Mouse (Mus musculus) kidney, embryonic 14.5 days (tissue): ENCODE results near the gene Cacna1c. TPM values are rescaled to one million over a fixed set of nuclear protein-coding genes. Genes with fewer than 3 reads are reported as not detected.

Experiments
- ATAC-seq: fragments of 200-750 bp; cut with Nextera tagmentation; 2 replicates; pipeline ENCODE4 v1.8.0; 2017; ENCODE audit warnings: moderate number of reproducible peaks, mild to moderate bottlenecking, moderate TSS enrichment, moderate library complexity; ENCODE audit not compliant: low FRiP score, low TSS enrichment
- H3K27ac ChIP-seq: fragments of 300-500 bp; sonication (generic); 2 replicates; pipeline ENCODE4 v1.5.1; 2014; ENCODE audit warnings: low read depth, mild to moderate bottlenecking, low read length, moderate library complexity, mixed read lengths
- H3K27me3 ChIP-seq: fragments of 300-500 bp; sonication (generic); 2 replicates; pipeline ENCODE4 v1.6.1; 2014; ENCODE audit warnings: mild to moderate bottlenecking, low read length; ENCODE audit not compliant: control insufficient read depth, insufficient read depth
- H3K36me3 ChIP-seq: fragments of 300-500 bp; sonication (generic); 2 replicates; pipeline ENCODE4 v1.6.1; 2014; ENCODE audit warnings: low read length, mixed read lengths; ENCODE audit not compliant: control insufficient read depth, insufficient read depth
- H3K4me1 ChIP-seq: fragments of 300-500 bp; sonication (generic); 2 replicates; pipeline ENCODE4 v1.6.1; 2014; ENCODE audit warnings: low read length, mixed read lengths; ENCODE audit not compliant: control insufficient read depth, insufficient read depth
- H3K4me2 ChIP-seq: fragments of 300-500 bp; sonication (generic); replicated peaks from 2 replicates; pipeline ENCODE4 v1.6.1; 2014; ENCODE audit warnings: low read depth, mild to moderate bottlenecking, low read length
- H3K4me3 ChIP-seq: fragments of 300-500 bp; sonication (generic); 2 replicates; pipeline ENCODE4 v1.5.1; 2014; ENCODE audit warnings: mild to moderate bottlenecking, low read length
- H3K9ac ChIP-seq: fragments of 300-500 bp; sonication (generic); 2 replicates; pipeline ENCODE4 v1.6.1; 2014; ENCODE audit warnings: low read depth, mild to moderate bottlenecking, low read length, moderate library complexity
- H3K9me3 ChIP-seq: fragments of 300-500 bp; sonication (generic); 2 replicates; pipeline ENCODE4 v1.6.1; 2016; ENCODE audit warnings: low read length; ENCODE audit not compliant: control insufficient read depth
- WGBS: fragments of 180-500 bp; shearing (Covaris S2); extraction: QIAGEN DNeasy Blood & Tissue Kit; methylation state at CpG from one replicate; pipeline ENCODE4 v1.1.7; 2014; 5-methylcytosine and 5-hydroxymethylcytosine counted together
- polyA plus RNA-seq: library from polyadenylated mRNA; unstranded; fragments of >200 nt; fragmentation: Nextera tagmentation; extraction: Ambion mirVana; gene quantifications from 2 replicates; pipeline ENCODE4 v1.2.1, GENCODE M21; 2014

The Cacna1c gene
- polyA plus RNA-seq, 1 experiment from 2014 or later = 3.3 TPM

GRCm38 (mm10) chr6:119082662-119083061 lies 113.6 kb downstream of the Cacna1c start:
- Histone ChIP-seq H3K9me3 (no peaks in the 10 kb centered on the region), H3K4me3 (no peak overlapping the region), H3K36me3 (no peaks in the 10 kb centered on the region), H3K4me1 (0 out of 2 replicates have a peak, but pooled peaks cover 3% of the 10 kb centered on the region), H3K9ac (no peak overlapping the region), H3K27me3 (no peaks in the 10 kb centered on the region), H3K4me2 (no peak overlapping the region), H3K27ac (no peak overlapping the region)
- ATAC-seq = no peak
- 86% methylated on average over 8 of the region's 8 CpGs for WGBS

- 93% methylated on average over 12 of the region's 12 CpGs for WGBS
- 0 out of 2 replicates have a peak, but pooled peaks cover 3% of the 10 kb centered on the region for H3K4me1 ChIP-seq
- H3K4me3 ChIP-seq = no peak overlapping the region
- H3K36me3 ChIP-seq = no peaks in the 10 kb centered on the region
- H3K9ac ChIP-seq = no peak overlapping the region
- H3K27me3 ChIP-seq = no peaks in the 10 kb centered on the region
- H3K4me2 ChIP-seq = no peak overlapping the region
- H3K27ac ChIP-seq = no peak overlapping the region
- no peaks in the 10 kb centered on the region for H3K9me3 ChIP-seq
- no peak for ATAC-seq
Observed at GRCm38 (mm10) chr6:119081650-119082049, 114.6 kb downstream of the Cacna1c start.

GRCm38 (mm10) chr6:119079626-119080025 lies 116.6 kb downstream of the Cacna1c start:
- no peaks in the 10 kb centered on the region for H3K9me3 ChIP-seq
- 60% methylated on average over 8 of the region's 8 CpGs for WGBS
- no peak overlapping the region for H3K27ac ChIP-seq
- H3K9ac ChIP-seq = no peak overlapping the region
- no peaks in the 10 kb centered on the region for H3K27me3 ChIP-seq
- no peak overlapping the region for H3K4me2 ChIP-seq
- H3K4me1 ChIP-seq = 0 out of 2 replicates have a peak, but pooled peaks cover 3% of the 10 kb centered on the region
- no peaks in the 10 kb centered on the region for H3K36me3 ChIP-seq
- no peak overlapping the region for H3K4me3 ChIP-seq
- ATAC-seq = no peak

GRCm38 (mm10) chr6:119078912-119079311 lies 117.3 kb downstream of the Cacna1c start:
- no peak overlapping the region for H3K9ac ChIP-seq
- H3K4me1 ChIP-seq = 0 out of 2 replicates have a peak, but pooled peaks cover 2% of the 10 kb centered on the region
- no peaks in the 10 kb centered on the region for H3K36me3 ChIP-seq
- no peak overlapping the region for H3K4me2 ChIP-seq
- no peaks in the 10 kb centered on the region for H3K9me3 ChIP-seq
- H3K27ac ChIP-seq = no peak overlapping the region
- WGBS = 89% methylated on average over 9 of the region's 9 CpGs
- no peaks in the 10 kb centered on the region for H3K27me3 ChIP-seq
- no peak for ATAC-seq
- no peak overlapping the region for H3K4me3 ChIP-seq

GRCm38 (mm10) chr6:119077231-119077630 lies 119.0 kb downstream of the Cacna1c start:
- Histone ChIP-seq H3K27ac (no peak overlapping the region), H3K9ac (no peak overlapping the region), H3K4me1 (no peaks in the 10 kb centered on the region), H3K4me3 (no peak overlapping the region), H3K36me3 (no peaks in the 10 kb centered on the region), H3K27me3 (no peaks in the 10 kb centered on the region), H3K4me2 (no peak overlapping the region), H3K9me3 (no peaks in the 10 kb centered on the region)
- WGBS = 88% methylated on average over 6 of the region's 6 CpGs
- ATAC-seq = no peak

- H3K4me1 ChIP-seq = no peaks in the 10 kb centered on the region
- no peaks in the 10 kb centered on the region for H3K9me3 ChIP-seq
- no peaks in the 10 kb centered on the region for H3K36me3 ChIP-seq
- no peak overlapping the region for H3K4me3 ChIP-seq
- H3K27me3 ChIP-seq = no peaks in the 10 kb centered on the region
- no peak for ATAC-seq
- H3K4me2 ChIP-seq = no peak overlapping the region
- H3K27ac ChIP-seq = no peak overlapping the region
- H3K9ac ChIP-seq = no peak overlapping the region
- WGBS = 92% methylated on average over 14 of the region's 14 CpGs
Observed at GRCm38 (mm10) chr6:119073419-119074071, 122.7 kb downstream of the Cacna1c start.

- Histone ChIP-seq H3K4me1 (no peaks in the 10 kb centered on the region), H3K27ac (no peak overlapping the region), H3K9ac (no peak overlapping the region), H3K4me2 (no peak overlapping the region), H3K9me3 (no peaks in the 10 kb centered on the region), H3K4me3 (no peak overlapping the region), H3K27me3 (no peaks in the 10 kb centered on the region), H3K36me3 (no peaks in the 10 kb centered on the region)
- ATAC-seq = no peak
- 80% methylated on average over 7 of the region's 7 CpGs for WGBS
Observed at GRCm38 (mm10) chr6:119072772-119073171, 123.4 kb downstream of the Cacna1c start.

- H3K27me3 ChIP-seq = no peaks in the 10 kb centered on the region
- ATAC-seq = no peak
- 81% methylated on average over 4 of the region's 4 CpGs for WGBS
- no peak overlapping the region for H3K27ac ChIP-seq
- no peaks in the 10 kb centered on the region for H3K9me3 ChIP-seq
- no peak overlapping the region for H3K9ac ChIP-seq
- no peaks in the 10 kb centered on the region for H3K36me3 ChIP-seq
- H3K4me3 ChIP-seq = no peak overlapping the region
- no peak overlapping the region for H3K4me2 ChIP-seq
- H3K4me1 ChIP-seq = no peaks in the 10 kb centered on the region
Observed at GRCm38 (mm10) chr6:119070771-119071170, 125.4 kb downstream of the Cacna1c start.

- WGBS = 90% methylated on average over 3 of the region's 3 CpGs
- ATAC-seq = no peak
- H3K9me3 ChIP-seq = no peaks in the 10 kb centered on the region
Observed at GRCm38 (mm10) chr6:119070351-119070750, 125.9 kb downstream of the Cacna1c start.

More at GRCm38 (mm10) chr6:119070351-119070750, 125.9 kb downstream of the Cacna1c start:
- no peaks in the 10 kb centered on the region for H3K4me1 ChIP-seq
- no peak overlapping the region for H3K4me3 ChIP-seq
- H3K36me3 ChIP-seq = no peaks in the 10 kb centered on the region
- H3K9ac ChIP-seq = no peak overlapping the region
- no peaks in the 10 kb centered on the region for H3K27me3 ChIP-seq
- no peak overlapping the region for H3K4me2 ChIP-seq
- no peak overlapping the region for H3K27ac ChIP-seq
